Mouse (Mus musculus) forebrain, embryonic 13.5 days (tissue): ENCODE measurements around the gene Fbxo34. TPM values are rescaled to one million over a fixed set of nuclear protein-coding genes. Genes with fewer than 3 reads are reported as not detected.
A peak's percentile ranks its signal among the peaks of the same experiment; 100 is the strongest.
"Not testable (repeated sequence)": the region's sequence is repeated elsewhere in the genome, so short reads cannot be mapped to it uniquely, and the experiment has no call there.

ENCODE experiments used
- ATAC-seq: fragments of 200-750 bp; cut with Nextera tagmentation; 2 replicates; pipeline ENCODE4 v1.8.0; 2017
- H3K27ac ChIP-seq: fragments of 300-500 bp; sonication (generic); 2 replicates; pipeline ENCODE4 v1.5.1; 2015; ENCODE audit warnings: inconsistent platforms, mild to moderate bottlenecking, moderate library complexity
- H3K27me3 ChIP-seq: fragments of 300-500 bp; sonication (generic); 2 replicates; pipeline ENCODE4 v1.6.1; 2015; ENCODE audit warnings: mild to moderate bottlenecking, inconsistent platforms
- H3K36me3 ChIP-seq: fragments of 300-500 bp; sonication (generic); 2 replicates; pipeline ENCODE4 v1.6.1; 2015; ENCODE audit warnings: mild to moderate bottlenecking, inconsistent platforms; ENCODE audit not compliant: poor library complexity, severe bottlenecking
- H3K4me1 ChIP-seq: fragments of 300-500 bp; sonication (generic); 2 replicates; pipeline ENCODE4 v1.6.1; 2015; ENCODE audit warnings: inconsistent platforms
- H3K4me2 ChIP-seq: fragments of 300-500 bp; sonication (generic); 2 replicates; pipeline ENCODE4 v1.6.1; 2015; ENCODE audit warnings: inconsistent platforms, mild to moderate bottlenecking, moderate library complexity
- H3K4me3 ChIP-seq: fragments of 300-500 bp; sonication (generic); 2 replicates; pipeline ENCODE4 v1.5.1; 2015; ENCODE audit warnings: mild to moderate bottlenecking, inconsistent platforms
- H3K9ac ChIP-seq: fragments of 300-500 bp; sonication (generic); 2 replicates; pipeline ENCODE4 v1.6.1; 2015; ENCODE audit warnings: mild to moderate bottlenecking, inconsistent platforms
- H3K9me3 ChIP-seq: fragments of 300-500 bp; sonication (generic); replicated peaks from 2 replicates; pipeline ENCODE4 v1.6.1; 2016; ENCODE audit warnings: inconsistent platforms
- WGBS: fragments of 180-500 bp; shearing (Covaris S2); methylation state at CpG from one replicate; pipeline ENCODE4 v1.1.7; 2015; 5-methylcytosine and 5-hydroxymethylcytosine counted together
- polyA plus RNA-seq: library from polyadenylated mRNA; unstranded; fragments of >200 nt; fragmentation: Nextera tagmentation; extraction: Ambion mirVana; gene quantifications from 2 replicates; pipeline ENCODE4 v1.2.1, GENCODE M21; 2015

Gene Fbxo34
- polyA plus RNA-seq, result 20.4 and 23.5 TPM in 2 replicates

GRCm38 (mm10) chr14:47450121-47450520 is at the start of gene Fbxo34:
TSS of gene Fbxo34 (plus strand) at chr14:47450421.
- not testable (repeated sequence) for H3K4me1 ChIP-seq, H3K9ac ChIP-seq, H3K27me3 ChIP-seq, ATAC-seq, H3K4me3 ChIP-seq, H3K9me3 ChIP-seq, H3K4me2 ChIP-seq, H3K36me3 ChIP-seq, H3K27ac ChIP-seq
- 90% methylated on average over 3 of the region's 5 CpGs for WGBS

- WGBS, result 92% methylated on average over 8 of the region's 8 CpGs
Measured at GRCm38 (mm10) chr14:47402735-47403134, 47.5 kb upstream of the Fbxo34 start.

GRCm38 (mm10) chr14:47406000-47406399 is 44.2 kb upstream of the Fbxo34 start:
- Histone ChIP-seq H3K4me1 (no peaks in the 10 kb centered on the region), H3K27ac (no peak overlapping the region), H3K4me2 (no peak overlapping the region), H3K9ac (no peak overlapping the region), H3K9me3 (no peaks in the 10 kb centered on the region), H3K36me3 (peaks cover 91% of the 10 kb centered on the region), H3K4me3 (no peak overlapping the region), H3K27me3 (no peaks in the 10 kb centered on the region)
- WGBS, result 84% methylated on average over 9 of the region's 9 CpGs
- ATAC-seq, result no peak

More at GRCm38 (mm10) chr14:47402735-47403134, 47.5 kb upstream of the Fbxo34 start:
- H3K4me1 ChIP-seq, result no peaks in the 10 kb centered on the region
- peaks cover 88% of the 10 kb centered on the region for H3K36me3 ChIP-seq
- no peak for ATAC-seq
- no peak overlapping the region for H3K27ac ChIP-seq
- no peak overlapping the region for H3K4me3 ChIP-seq
- H3K27me3 ChIP-seq, result no peaks in the 10 kb centered on the region
- no peak overlapping the region for H3K4me2 ChIP-seq
- H3K9me3 ChIP-seq, result no peaks in the 10 kb centered on the region
- no peak overlapping the region for H3K9ac ChIP-seq

GRCm38 (mm10) chr14:47417346-47417745 is 32.9 kb upstream of the Fbxo34 start:
- H3K27me3 ChIP-seq, result no peaks in the 10 kb centered on the region
- WGBS, result 41% methylated on average over 3 of the region's 3 CpGs
- H3K9me3 ChIP-seq, result no peaks in the 10 kb centered on the region
- peaks cover 33% of the 10 kb centered on the region for H3K36me3 ChIP-seq
- H3K4me1 ChIP-seq, result peaks cover 12% of the 10 kb centered on the region
- no peak overlapping the region for H3K27ac ChIP-seq
- H3K4me2 ChIP-seq, result peak overlapping the region; percentile 74
- H3K4me3 ChIP-seq, result peak overlapping the region; percentile 62
- no peak for ATAC-seq
- peak overlapping the region; percentile 64 for H3K9ac ChIP-seq

- peak within 1 kb of the TSS; percentile 62 for H3K4me3 ChIP-seq
- H3K4me2 ChIP-seq, result peak within 1 kb of the TSS; percentile 74
- H3K27ac ChIP-seq, result no peak within 1 kb of the TSS
- H3K9me3 ChIP-seq, result no peaks in the 10 kb centered on the region
- 2% methylated on average over 36 of the region's 36 CpGs for WGBS
- peak within 1 kb of the TSS; percentile 64 for H3K9ac ChIP-seq
- H3K27me3 ChIP-seq, result no peaks in the 10 kb centered on the region
- peaks cover 30% of the 10 kb centered on the region for H3K36me3 ChIP-seq
- ATAC-seq, result peak; percentile 99
- H3K4me1 ChIP-seq, result peaks cover 12% of the 10 kb centered on the region
Measured at GRCm38 (mm10) chr14:47417775-47418665, 32.2 kb upstream of the Fbxo34 start, which contains the start of gene Dlgap5. TSS of gene Dlgap5 (minus strand) at chr14:47418407.

- H3K27me3 ChIP-seq, result no peaks in the 10 kb centered on the region
- peak overlapping the region; percentile 62 for H3K4me3 ChIP-seq
- no peak for ATAC-seq
- H3K4me2 ChIP-seq, result peak overlapping the region; percentile 74
- 54% methylated on average over 5 of the region's 5 CpGs for WGBS
- H3K27ac ChIP-seq, result no peak overlapping the region
- H3K9me3 ChIP-seq, result no peaks in the 10 kb centered on the region
- 0 out of 2 replicates have a peak overlapping the region, but pooled peaks have one; percentile 47 for H3K9ac ChIP-seq
- H3K4me1 ChIP-seq, result peaks cover 12% of the 10 kb centered on the region
- peaks cover 27% of the 10 kb centered on the region for H3K36me3 ChIP-seq
Measured at GRCm38 (mm10) chr14:47418666-47418991, 31.6 kb upstream of the Fbxo34 start.

- no peak for ATAC-seq
- Histone ChIP-seq H3K4me1 (peaks cover 12% of the 10 kb centered on the region), H3K36me3 (peaks cover 22% of the 10 kb centered on the region), H3K4me3 (no peak overlapping the region), H3K27ac (no peak overlapping the region), H3K27me3 (no peaks in the 10 kb centered on the region), H3K9me3 (no peaks in the 10 kb centered on the region), H3K9ac (no peak overlapping the region), H3K4me2 (no peak overlapping the region)
- 92% methylated on average over 9 of the region's 9 CpGs for WGBS
Measured at GRCm38 (mm10) chr14:47419034-47419625, 31.1 kb upstream of the Fbxo34 start.

- 94% methylated on average over 24 of the region's 24 CpGs for WGBS
- no peak for ATAC-seq
- peaks cover 15% of the 10 kb centered on the region for H3K36me3 ChIP-seq
- H3K4me1 ChIP-seq, result peaks cover 12% of the 10 kb centered on the region
- H3K9ac ChIP-seq, result no peak overlapping the region
- no peak overlapping the region for H3K4me2 ChIP-seq
- H3K9me3 ChIP-seq, result no peaks in the 10 kb centered on the region
- H3K4me3 ChIP-seq, result no peak overlapping the region
- H3K27me3 ChIP-seq, result no peaks in the 10 kb centered on the region
- H3K27ac ChIP-seq, result no peak overlapping the region
Measured at GRCm38 (mm10) chr14:47419723-47420276, 30.4 kb upstream of the Fbxo34 start.

- Histone ChIP-seq H3K4me3 (no peak overlapping the region), H3K36me3 (no peaks in the 10 kb centered on the region)
Measured at GRCm38 (mm10) chr14:47421606-47422005, 28.6 kb upstream of the Fbxo34 start.

GRCm38 (mm10) chr14:47422466-47422865 is 27.8 kb upstream of the Fbxo34 start:
- no peak for ATAC-seq
- Histone ChIP-seq H3K9ac (no peak overlapping the region), H3K4me2 (no peak overlapping the region), H3K9me3 (no peaks in the 10 kb centered on the region), H3K36me3 (no peaks in the 10 kb centered on the region), H3K27ac (no peak overlapping the region), H3K4me3 (no peak overlapping the region), H3K27me3 (no peaks in the 10 kb centered on the region), H3K4me1 (peaks cover 4% of the 10 kb centered on the region)
- 70% methylated on average over 4 of the region's 4 CpGs for WGBS

More at GRCm38 (mm10) chr14:47421606-47422005, 28.6 kb upstream of the Fbxo34 start:
- no peaks in the 10 kb centered on the region for H3K9me3 ChIP-seq
- no peak overlapping the region for H3K27ac ChIP-seq
- H3K9ac ChIP-seq, result no peak overlapping the region
- no peaks in the 10 kb centered on the region for H3K27me3 ChIP-seq
- H3K4me2 ChIP-seq, result no peak overlapping the region
- peaks cover 12% of the 10 kb centered on the region for H3K4me1 ChIP-seq
- no peak for ATAC-seq
- 82% methylated on average over 1 of the region's 2 CpGs for WGBS

- Histone ChIP-seq H3K4me1 (no peaks in the 10 kb centered on the region), H3K4me2 (no peak overlapping the region), H3K27ac (no peak overlapping the region), H3K4me3 (no peak overlapping the region), H3K9ac (no peak overlapping the region), H3K36me3 (no peaks in the 10 kb centered on the region), H3K27me3 (no peaks in the 10 kb centered on the region), H3K9me3 (no peaks in the 10 kb centered on the region)
- no peak for ATAC-seq
Measured at GRCm38 (mm10) chr14:47432987-47433386, 17.2 kb upstream of the Fbxo34 start.

- Histone ChIP-seq H3K27me3 (no peaks in the 10 kb centered on the region), H3K4me2 (no peak overlapping the region), H3K36me3 (no peaks in the 10 kb centered on the region), H3K9ac (no peak overlapping the region), H3K27ac (no peak overlapping the region), H3K4me3 (no peak overlapping the region), H3K9me3 (peaks cover 7% of the 10 kb centered on the region), H3K4me1 (no peaks in the 10 kb centered on the region)
- 65% methylated on average over 3 of the region's 3 CpGs for WGBS
- no peak for ATAC-seq
Measured at GRCm38 (mm10) chr14:47438947-47439346, 11.3 kb upstream of the Fbxo34 start.
